Mouse (Mus musculus): ENCODE data around the gene Rom1. TPM values are rescaled to one million over a fixed set of nuclear protein-coding genes. Genes with fewer than 3 reads are reported as not detected.

Gene Rom1
- polyA plus RNA-seq, 1 experiment from 2014 or later = 2.3 TPM

GRCm38 (mm10) chr19:8954171-8954570, 25.0 kb upstream of the Rom1 start:
- peak overlapping the region; percentile 69 for H3K9ac ChIP-seq
- no peaks in the 10 kb centered on the region for H3K9me3 ChIP-seq
- 9% methylated on average over 9 of the region's 9 CpGs for WGBS
- peak overlapping the region; percentile 87 for H3K4me3 ChIP-seq
- no peaks in the 10 kb centered on the region for H3K27me3 ChIP-seq (replicated peaks)
- H3K4me2 ChIP-seq (replicated peaks) = peak overlapping the region; percentile 87
- peaks cover 17% of the 10 kb centered on the region for H3K4me1 ChIP-seq
- peaks cover 63% of the 10 kb centered on the region for H3K36me3 ChIP-seq
- ATAC-seq (ENCODE audit: low FRiP score, low read depth) = no peak
- no peak overlapping the region for H3K27ac ChIP-seq

- Histone ChIP-seq H3K4me3 (peak within 1 kb of the TSS; percentile 87), H3K27ac (peak within 1 kb of the TSS; percentile 78), H3K4me1 (peaks cover 17% of the 10 kb centered on the region), H3K9me3 (no peaks in the 10 kb centered on the region), H3K4me2 (replicated peaks) (peak within 1 kb of the TSS; percentile 87), H3K9ac (peak within 1 kb of the TSS; percentile 69), H3K27me3 (replicated peaks) (no peaks in the 10 kb centered on the region), H3K36me3 (peaks cover 65% of the 10 kb centered on the region)
- WGBS = 3% methylated on average over 46 of the region's 46 CpGs
- peak; percentile 95 for ATAC-seq (ENCODE audit: low FRiP score, low read depth)
Measured at GRCm38 (mm10) chr19:8953135-8954039, 24.2 kb upstream of the Rom1 start, which contains the start of gene Tut1. Tut1 (plus strand) TSS chr19:8953847.

- Histone ChIP-seq H3K9me3 (no peaks in the 10 kb centered on the region), H3K27me3 (replicated peaks) (no peaks in the 10 kb centered on the region), H3K4me1 (peaks cover 17% of the 10 kb centered on the region), H3K36me3 (peaks cover 68% of the 10 kb centered on the region), H3K4me3 (no peak overlapping the region), H3K4me2 (replicated peaks) (0 out of 2 replicates have a peak overlapping the region, but pooled peaks have one; percentile 87), H3K9ac (peak overlapping the region; percentile 18; the same call in 1 of the 2 replicates), H3K27ac (peak overlapping the region; percentile 78)
- WGBS = 91% methylated on average over 9 of the region's 9 CpGs
- ATAC-seq (ENCODE audit: low FRiP score, low read depth) = no peak
Measured at GRCm38 (mm10) chr19:8952241-8952640, 23.1 kb upstream of the Rom1 start.

- H3K9me3 ChIP-seq = no peaks in the 10 kb centered on the region
- peaks cover 17% of the 10 kb centered on the region for H3K4me1 ChIP-seq
- H3K4me2 ChIP-seq (replicated peaks) = no peak overlapping the region
- WGBS = 94% methylated on average over 5 of the region's 5 CpGs
- no peaks in the 10 kb centered on the region for H3K27me3 ChIP-seq (replicated peaks)
- no peak overlapping the region for H3K4me3 ChIP-seq
- no peak for ATAC-seq (ENCODE audit: low FRiP score, low read depth)
- H3K36me3 ChIP-seq = peaks cover 72% of the 10 kb centered on the region
- no peak overlapping the region for H3K27ac ChIP-seq
- no peak overlapping the region for H3K9ac ChIP-seq
Measured at GRCm38 (mm10) chr19:8950190-8950589, 21.0 kb upstream of the Rom1 start.

GRCm38 (mm10) chr19:8946929-8947328, 17.8 kb upstream of the Rom1 start:
- Histone ChIP-seq H3K27ac (no peak overlapping the region), H3K4me2 (replicated peaks) (no peak overlapping the region), H3K36me3 (peaks cover 70% of the 10 kb centered on the region), H3K27me3 (replicated peaks) (no peaks in the 10 kb centered on the region), H3K4me1 (peaks cover 16% of the 10 kb centered on the region), H3K9ac (no peak overlapping the region), H3K9me3 (no peaks in the 10 kb centered on the region), H3K4me3 (no peak overlapping the region)
- ATAC-seq (ENCODE audit: low FRiP score, low read depth) = no peak
- 92% methylated on average over 7 of the region's 7 CpGs for WGBS

- no peaks in the 10 kb centered on the region for H3K27me3 ChIP-seq (replicated peaks)
- 89% methylated on average over 6 of the region's 6 CpGs for WGBS
- ATAC-seq (ENCODE audit: low FRiP score, low read depth) = no peak
- H3K4me1 ChIP-seq = peaks cover 27% of the 10 kb centered on the region
- no peaks in the 10 kb centered on the region for H3K9me3 ChIP-seq
- no peak overlapping the region for H3K27ac ChIP-seq
- H3K9ac ChIP-seq = no peak overlapping the region
- no peak overlapping the region for H3K4me3 ChIP-seq
- peak overlapping the region; percentile 40; the same call in 1 of the 2 replicates for H3K4me2 ChIP-seq (replicated peaks)
- peaks cover 53% of the 10 kb centered on the region for H3K36me3 ChIP-seq
Measured at GRCm38 (mm10) chr19:8945251-8945650, 16.1 kb upstream of the Rom1 start.

GRCm38 (mm10) chr19:8944750-8945149, 15.6 kb upstream of the Rom1 start:
- Histone ChIP-seq H3K36me3 (peaks cover 48% of the 10 kb centered on the region), H3K27ac (no peak overlapping the region), H3K27me3 (replicated peaks) (no peaks in the 10 kb centered on the region), H3K9me3 (no peaks in the 10 kb centered on the region), H3K4me3 (no peak overlapping the region), H3K4me1 (peaks cover 27% of the 10 kb centered on the region), H3K4me2 (replicated peaks) (peak overlapping the region; percentile 40), H3K9ac (no peak overlapping the region)
- no peak for ATAC-seq (ENCODE audit: low FRiP score, low read depth)
- WGBS = 48% methylated on average over 5 of the region's 5 CpGs

- Histone ChIP-seq H3K9me3 (no peaks in the 10 kb centered on the region), H3K4me2 (replicated peaks) (peak overlapping the region; percentile 41), H3K27ac (no peak overlapping the region), H3K4me1 (peaks cover 27% of the 10 kb centered on the region), H3K36me3 (peaks cover 42% of the 10 kb centered on the region), H3K4me3 (no peak overlapping the region), H3K9ac (peak overlapping the region; percentile 26; the same call in 1 of the 2 replicates), H3K27me3 (replicated peaks) (no peaks in the 10 kb centered on the region)
- WGBS = 76% methylated on average over 5 of the region's 5 CpGs
- ATAC-seq (ENCODE audit: low FRiP score, low read depth) = no peak
Measured at GRCm38 (mm10) chr19:8944062-8944461, 14.9 kb upstream of the Rom1 start.

GRCm38 (mm10) chr19:8943047-8943446, 13.9 kb upstream of the Rom1 start:
- WGBS = 80% methylated on average over 2 of the region's 2 CpGs
- H3K36me3 ChIP-seq = peaks cover 31% of the 10 kb centered on the region
- no peaks in the 10 kb centered on the region for H3K9me3 ChIP-seq
- H3K4me1 ChIP-seq = peaks cover 27% of the 10 kb centered on the region
- H3K9ac ChIP-seq = peak overlapping the region; percentile 99
- H3K4me2 ChIP-seq (replicated peaks) = peak overlapping the region; percentile 75
- H3K27me3 ChIP-seq (replicated peaks) = no peaks in the 10 kb centered on the region
- H3K4me3 ChIP-seq = peak overlapping the region; percentile 94
- H3K27ac ChIP-seq = no peak overlapping the region
- no peak for ATAC-seq (ENCODE audit: low FRiP score, low read depth)

- H3K27me3 ChIP-seq (replicated peaks) = no peaks in the 10 kb centered on the region
- peaks cover 25% of the 10 kb centered on the region for H3K36me3 ChIP-seq
- peak overlapping the region; percentile 94 for H3K4me3 ChIP-seq
- H3K9ac ChIP-seq = peak overlapping the region; percentile 99
- peak overlapping the region; percentile 96 for H3K27ac ChIP-seq
- WGBS = under 1% methylated on average over 46 of the region's 46 CpGs
- peak overlapping the region; percentile 75 for H3K4me2 ChIP-seq (replicated peaks)
- ATAC-seq (ENCODE audit: low FRiP score, low read depth) = peak; percentile 72
- H3K9me3 ChIP-seq = no peaks in the 10 kb centered on the region
- H3K4me1 ChIP-seq = peaks cover 27% of the 10 kb centered on the region
Measured at GRCm38 (mm10) chr19:8942276-8942964, 13.3 kb upstream of the Rom1 start.

- Histone ChIP-seq H3K9ac (peak within 1 kb of the TSS; percentile 99), H3K36me3 (peaks cover 19% of the 10 kb centered on the region), H3K27me3 (replicated peaks) (no peaks in the 10 kb centered on the region), H3K4me3 (peak within 1 kb of the TSS; percentile 94), H3K27ac (peak within 1 kb of the TSS; percentile 96), H3K9me3 (no peaks in the 10 kb centered on the region), H3K4me2 (replicated peaks) (peak within 1 kb of the TSS; percentile 75), H3K4me1 (peaks cover 27% of the 10 kb centered on the region)
- ATAC-seq (ENCODE audit: low FRiP score, low read depth) = peak; percentile 96
- WGBS = under 1% methylated on average over 64 of the region's 64 CpGs
Measured at GRCm38 (mm10) chr19:8941515-8942217, 12.5 kb upstream of the Rom1 start, which contains the start of gene Mta2. Mta2 (plus strand) TSS chr19:8941875.

Measured in neural tube, embryonic 12.5 days (tissue).